Mouse (Mus musculus): Measurements from ENCODE around the gene Soat1. TPM values are rescaled to one million over a fixed set of nuclear protein-coding genes. Genes with fewer than 3 reads are reported as not detected.

Gene Soat1
- polyA plus RNA-seq, 2 experiments = 19.1 to 23.1 TPM

GRCm38 (mm10) chr1:156467655-156468255, 6.4 kb downstream of the Soat1 start:
- 78% methylated on average over 12 of the region's 12 CpGs for WGBS
- Histone ChIP-seq H3K27me3 (ENCODE audit: control insufficient read depth, insufficient read depth, low read length) (no peaks in the 10 kb centered on the region), H3K27ac (replicated peaks; ENCODE audit: low read depth, low read length) (no peak overlapping the region), H3K4me2 (replicated peaks; ENCODE audit: low read depth, low read length, severe bottlenecking) (no peak overlapping the region), H3K4me1 (ENCODE audit: control insufficient read depth, insufficient read depth, low read length) (peaks cover under 1% of the 10 kb centered on the region), H3K9me3 (ENCODE audit: control insufficient read depth, low read length) (0 out of 2 replicates have a peak, but pooled peaks cover 3% of the 10 kb centered on the region), H3K9ac (ENCODE audit: low read depth, low read length, severe bottlenecking) (no peak overlapping the region), H3K36me3 (ENCODE audit: control insufficient read depth, insufficient read depth, low read length) (peaks cover 15% of the 10 kb centered on the region), H3K4me3 (replicated peaks; ENCODE audit: low read length) (no peak overlapping the region)
- no peak for TF ChIP-seq POLR2A (IDR thresholded peaks at IDR 0.05; ENCODE audit: borderline replicate concordance, extremely low read depth, insufficient read depth, insufficient read length)
- ATAC-seq (ENCODE audit: low FRiP score, low read depth) (no peak), DNase-seq (ENCODE audit: low spot score) (no peak)

- H3K4me3 ChIP-seq (replicated peaks; ENCODE audit: low read length) = no peak overlapping the region
- H3K9me3 ChIP-seq (ENCODE audit: control insufficient read depth, low read length) = 0 out of 2 replicates have a peak, but pooled peaks cover 3% of the 10 kb centered on the region
- H3K36me3 ChIP-seq (ENCODE audit: control insufficient read depth, insufficient read depth, low read length) = peaks cover 15% of the 10 kb centered on the region
- H3K4me1 ChIP-seq (ENCODE audit: control insufficient read depth, insufficient read depth, low read length) = no peaks in the 10 kb centered on the region
- no peak overlapping the region for H3K9ac ChIP-seq (ENCODE audit: low read depth, low read length, severe bottlenecking)
- no peak for TF ChIP-seq POLR2A (IDR thresholded peaks at IDR 0.05; ENCODE audit: borderline replicate concordance, extremely low read depth, insufficient read depth, insufficient read length)
- WGBS = 84% methylated on average over 9 of the region's 9 CpGs
- DNase-seq (ENCODE audit: low spot score) = no peak
- H3K4me2 ChIP-seq (replicated peaks; ENCODE audit: low read depth, low read length, severe bottlenecking) = no peak overlapping the region
- no peaks in the 10 kb centered on the region for H3K27me3 ChIP-seq (ENCODE audit: control insufficient read depth, insufficient read depth, low read length)
- no peak for ATAC-seq (ENCODE audit: low FRiP score, low read depth)
- H3K27ac ChIP-seq (replicated peaks; ENCODE audit: low read depth, low read length) = no peak overlapping the region
Observed at GRCm38 (mm10) chr1:156464963-156465362, 9.2 kb downstream of the Soat1 start.

- 88% methylated on average over 8 of the region's 8 CpGs for WGBS
- Histone ChIP-seq H3K4me3 (replicated peaks; ENCODE audit: low read length) (no peak overlapping the region), H3K9me3 (ENCODE audit: control insufficient read depth, low read length) (no peaks in the 10 kb centered on the region), H3K9ac (ENCODE audit: low read depth, low read length, severe bottlenecking) (no peak overlapping the region), H3K27ac (replicated peaks; ENCODE audit: low read depth, low read length) (no peak overlapping the region), H3K4me2 (replicated peaks; ENCODE audit: low read depth, low read length, severe bottlenecking) (no peak overlapping the region), H3K27me3 (ENCODE audit: control insufficient read depth, insufficient read depth, low read length) (no peaks in the 10 kb centered on the region), H3K36me3 (ENCODE audit: control insufficient read depth, insufficient read depth, low read length) (peaks cover 15% of the 10 kb centered on the region), H3K4me1 (ENCODE audit: control insufficient read depth, insufficient read depth, low read length) (no peaks in the 10 kb centered on the region)
- ATAC-seq (ENCODE audit: low FRiP score, low read depth) (no peak), DNase-seq (ENCODE audit: low spot score) (no peak)
- TF ChIP-seq POLR2A (IDR thresholded peaks at IDR 0.05; ENCODE audit: borderline replicate concordance, extremely low read depth, insufficient read depth, insufficient read length) = no peak
Observed at GRCm38 (mm10) chr1:156463981-156464853, 9.9 kb downstream of the Soat1 start.

- Histone ChIP-seq H3K4me3 (replicated peaks; ENCODE audit: low read length) (no peak overlapping the region), H3K27ac (replicated peaks; ENCODE audit: low read depth, low read length) (no peak overlapping the region), H3K9ac (ENCODE audit: low read depth, low read length, severe bottlenecking) (no peak overlapping the region), H3K36me3 (ENCODE audit: control insufficient read depth, insufficient read depth, low read length) (peaks cover 15% of the 10 kb centered on the region), H3K4me1 (ENCODE audit: control insufficient read depth, insufficient read depth, low read length) (no peaks in the 10 kb centered on the region), H3K27me3 (ENCODE audit: control insufficient read depth, insufficient read depth, low read length) (no peaks in the 10 kb centered on the region), H3K4me2 (replicated peaks; ENCODE audit: low read depth, low read length, severe bottlenecking) (no peak overlapping the region), H3K9me3 (ENCODE audit: control insufficient read depth, low read length) (no peaks in the 10 kb centered on the region)
- ATAC-seq (ENCODE audit: low FRiP score, low read depth) (no peak), DNase-seq (ENCODE audit: low spot score) (no peak)
- no peak for TF ChIP-seq POLR2A (IDR thresholded peaks at IDR 0.05; ENCODE audit: borderline replicate concordance, extremely low read depth, insufficient read depth, insufficient read length)
- WGBS = 68% methylated on average over 12 of the region's 12 CpGs
Observed at GRCm38 (mm10) chr1:156462273-156462991, 11.7 kb downstream of the Soat1 start.

- no peak for TF ChIP-seq POLR2A (IDR thresholded peaks at IDR 0.05; ENCODE audit: borderline replicate concordance, extremely low read depth, insufficient read depth, insufficient read length)
- 28% methylated on average over 6 of the region's 6 CpGs for WGBS
- no peak for DNase-seq (ENCODE audit: low spot score)
- no peak overlapping the region for H3K27ac ChIP-seq (replicated peaks; ENCODE audit: low read depth, low read length)
- peaks cover 17% of the 10 kb centered on the region for H3K36me3 ChIP-seq (ENCODE audit: control insufficient read depth, insufficient read depth, low read length)
- no peaks in the 10 kb centered on the region for H3K9me3 ChIP-seq (ENCODE audit: control insufficient read depth, low read length)
- H3K4me1 ChIP-seq (ENCODE audit: control insufficient read depth, insufficient read depth, low read length) = no peaks in the 10 kb centered on the region
- H3K9ac ChIP-seq (ENCODE audit: low read depth, low read length, severe bottlenecking) = no peak overlapping the region
- H3K4me3 ChIP-seq (replicated peaks; ENCODE audit: low read length) = no peak overlapping the region
- H3K27me3 ChIP-seq (ENCODE audit: control insufficient read depth, insufficient read depth, low read length) = no peaks in the 10 kb centered on the region
- no peak for ATAC-seq (ENCODE audit: low FRiP score, low read depth)
- H3K4me2 ChIP-seq (replicated peaks; ENCODE audit: low read depth, low read length, severe bottlenecking) = no peak overlapping the region
Observed at GRCm38 (mm10) chr1:156461036-156461435, 13.1 kb downstream of the Soat1 start.

Measured in limb, embryonic 14.5 days (tissue).